Mouse (Mus musculus): ENCODE data around the gene Aspn. TPM values are rescaled to one million over a fixed set of nuclear protein-coding genes. Genes with fewer than 3 reads are reported as not detected.

Gene Aspn
- polyA plus RNA-seq (2014; fragmentation: Nextera tagmentation; extraction: Ambion mirVana) = 0.51 and 1.3 TPM in 2 replicates

GRCm38 (mm10) chr13:49544279-49544678 lies at the start of gene Aspn:
Aspn (plus strand) TSS chr13:49544443.
- Histone ChIP-seq H3K4me1 (ENCODE audit: control insufficient read depth, insufficient read depth, low read length) (no peaks in the 10 kb centered on the region), H3K4me2 (ENCODE audit: low read depth, low read length) (no peak within 1 kb of the TSS), H3K9me3 (ENCODE audit: control insufficient read depth, low read length) (no peaks in the 10 kb centered on the region), H3K9ac (replicated peaks; ENCODE audit: low read depth, low read length) (no peak within 1 kb of the TSS), H3K27me3 (ENCODE audit: control insufficient read depth, insufficient read depth, low read length) (no peaks in the 10 kb centered on the region), H3K36me3 (ENCODE audit: control insufficient read depth, insufficient read depth, low read length) (no peaks in the 10 kb centered on the region), H3K27ac (ENCODE audit: low read depth, low read length) (no peak within 1 kb of the TSS), H3K4me3 (ENCODE audit: low read depth, low read length) (no peak within 1 kb of the TSS)
- WGBS = 81% methylated on average over 3 of the region's 3 CpGs
- ATAC-seq (ENCODE audit: low read depth) = no peak

GRCm38 (mm10) chr13:49504510-49504909 lies 39.7 kb upstream of the Aspn start, which contains the start of gene Ecm2:
Ecm2 (plus strand) TSS chr13:49504810.
- Histone ChIP-seq H3K27me3 (ENCODE audit: control insufficient read depth, insufficient read depth, low read length) (no peaks in the 10 kb centered on the region), H3K4me2 (ENCODE audit: low read depth, low read length) (no peak within 1 kb of the TSS), H3K27ac (ENCODE audit: low read depth, low read length) (no peak within 1 kb of the TSS), H3K36me3 (ENCODE audit: control insufficient read depth, insufficient read depth, low read length) (no peaks in the 10 kb centered on the region), H3K4me3 (ENCODE audit: low read depth, low read length) (no peak within 1 kb of the TSS), H3K9me3 (ENCODE audit: control insufficient read depth, low read length) (no peaks in the 10 kb centered on the region), H3K9ac (replicated peaks; ENCODE audit: low read depth, low read length) (no peak within 1 kb of the TSS), H3K4me1 (ENCODE audit: control insufficient read depth, insufficient read depth, low read length) (no peaks in the 10 kb centered on the region)
- no peak for ATAC-seq (ENCODE audit: low read depth)
- 58% methylated on average over 4 of the region's 4 CpGs for WGBS

GRCm38 (mm10) chr13:49505776-49506175 lies 38.5 kb upstream of the Aspn start:
- Histone ChIP-seq H3K9ac (replicated peaks; ENCODE audit: low read depth, low read length) (no peak overlapping the region), H3K36me3 (ENCODE audit: control insufficient read depth, insufficient read depth, low read length) (no peaks in the 10 kb centered on the region), H3K27me3 (ENCODE audit: control insufficient read depth, insufficient read depth, low read length) (no peaks in the 10 kb centered on the region), H3K27ac (ENCODE audit: low read depth, low read length) (no peak overlapping the region), H3K4me1 (ENCODE audit: control insufficient read depth, insufficient read depth, low read length) (no peaks in the 10 kb centered on the region), H3K4me2 (ENCODE audit: low read depth, low read length) (no peak overlapping the region), H3K9me3 (ENCODE audit: control insufficient read depth, low read length) (no peaks in the 10 kb centered on the region), H3K4me3 (ENCODE audit: low read depth, low read length) (no peak overlapping the region)
- 94% methylated on average over 4 of the region's 4 CpGs for WGBS
- ATAC-seq (ENCODE audit: low read depth) = no peak

GRCm38 (mm10) chr13:49507176-49507575 lies 37.1 kb upstream of the Aspn start:
- ATAC-seq (ENCODE audit: low read depth) = no peak
- H3K4me3 ChIP-seq (ENCODE audit: low read depth, low read length) = no peak overlapping the region
- WGBS = 82% methylated on average over 3 of the region's 3 CpGs

GRCm38 (mm10) chr13:49518761-49519160 lies 25.5 kb upstream of the Aspn start:
- no peaks in the 10 kb centered on the region for H3K9me3 ChIP-seq (ENCODE audit: control insufficient read depth, low read length)
- WGBS = 33% methylated on average over 2 of the region's 2 CpGs
- H3K27me3 ChIP-seq (ENCODE audit: control insufficient read depth, insufficient read depth, low read length) = no peaks in the 10 kb centered on the region
- no peaks in the 10 kb centered on the region for H3K4me1 ChIP-seq (ENCODE audit: control insufficient read depth, insufficient read depth, low read length)
- no peak overlapping the region for H3K9ac ChIP-seq (replicated peaks; ENCODE audit: low read depth, low read length)
- H3K27ac ChIP-seq (ENCODE audit: low read depth, low read length) = no peak overlapping the region
- no peaks in the 10 kb centered on the region for H3K36me3 ChIP-seq (ENCODE audit: control insufficient read depth, insufficient read depth, low read length)
- H3K4me2 ChIP-seq (ENCODE audit: low read depth, low read length) = no peak overlapping the region
- no peak overlapping the region for H3K4me3 ChIP-seq (ENCODE audit: low read depth, low read length)
- no peak for ATAC-seq (ENCODE audit: low read depth)

More at GRCm38 (mm10) chr13:49507176-49507575, 37.1 kb upstream of the Aspn start:
- no peaks in the 10 kb centered on the region for H3K4me1 ChIP-seq (ENCODE audit: control insufficient read depth, insufficient read depth, low read length)
- no peak overlapping the region for H3K27ac ChIP-seq (ENCODE audit: low read depth, low read length)
- no peaks in the 10 kb centered on the region for H3K27me3 ChIP-seq (ENCODE audit: control insufficient read depth, insufficient read depth, low read length)
- no peak overlapping the region for H3K4me2 ChIP-seq (ENCODE audit: low read depth, low read length)
- H3K9ac ChIP-seq (replicated peaks; ENCODE audit: low read depth, low read length) = no peak overlapping the region
- no peaks in the 10 kb centered on the region for H3K36me3 ChIP-seq (ENCODE audit: control insufficient read depth, insufficient read depth, low read length)
- H3K9me3 ChIP-seq (ENCODE audit: control insufficient read depth, low read length) = no peaks in the 10 kb centered on the region

- ATAC-seq (ENCODE audit: low read depth) = no peak
- H3K9ac ChIP-seq (replicated peaks; ENCODE audit: low read depth, low read length) = no peak overlapping the region
- no peaks in the 10 kb centered on the region for H3K4me1 ChIP-seq (ENCODE audit: control insufficient read depth, insufficient read depth, low read length)
- H3K27me3 ChIP-seq (ENCODE audit: control insufficient read depth, insufficient read depth, low read length) = no peaks in the 10 kb centered on the region
- H3K27ac ChIP-seq (ENCODE audit: low read depth, low read length) = no peak overlapping the region
- H3K36me3 ChIP-seq (ENCODE audit: control insufficient read depth, insufficient read depth, low read length) = no peaks in the 10 kb centered on the region
- whole genome bisulfite sequencing = 93% methylated on average over 2 of the region's 2 CpGs
- H3K4me3 ChIP-seq (ENCODE audit: low read depth, low read length) = no peak overlapping the region
- H3K9me3 ChIP-seq (ENCODE audit: control insufficient read depth, low read length) = no peaks in the 10 kb centered on the region
- H3K4me2 ChIP-seq (ENCODE audit: low read depth, low read length) = no peak overlapping the region
Measured at GRCm38 (mm10) chr13:49526235-49526634, 18.0 kb upstream of the Aspn start.

GRCm38 (mm10) chr13:49530636-49531035 lies 13.6 kb upstream of the Aspn start:
- Histone ChIP-seq H3K9me3 (ENCODE audit: control insufficient read depth, low read length) (no peaks in the 10 kb centered on the region), H3K9ac (replicated peaks; ENCODE audit: low read depth, low read length) (no peak overlapping the region), H3K4me2 (ENCODE audit: low read depth, low read length) (no peak overlapping the region), H3K36me3 (ENCODE audit: control insufficient read depth, insufficient read depth, low read length) (no peaks in the 10 kb centered on the region), H3K27me3 (ENCODE audit: control insufficient read depth, insufficient read depth, low read length) (no peaks in the 10 kb centered on the region), H3K4me3 (ENCODE audit: low read depth, low read length) (no peak overlapping the region), H3K4me1 (ENCODE audit: control insufficient read depth, insufficient read depth, low read length) (no peaks in the 10 kb centered on the region), H3K27ac (ENCODE audit: low read depth, low read length) (no peak overlapping the region)
- no peak for ATAC-seq (ENCODE audit: low read depth)
- WGBS = 93% methylated on average over 4 of the region's 4 CpGs

GRCm38 (mm10) chr13:49536946-49537345 lies 7.3 kb upstream of the Aspn start:
- Histone ChIP-seq H3K27ac (ENCODE audit: low read depth, low read length) (no peak overlapping the region), H3K9ac (replicated peaks; ENCODE audit: low read depth, low read length) (no peak overlapping the region), H3K4me3 (ENCODE audit: low read depth, low read length) (no peak overlapping the region), H3K9me3 (ENCODE audit: control insufficient read depth, low read length) (no peaks in the 10 kb centered on the region), H3K27me3 (ENCODE audit: control insufficient read depth, insufficient read depth, low read length) (no peaks in the 10 kb centered on the region), H3K36me3 (ENCODE audit: control insufficient read depth, insufficient read depth, low read length) (no peaks in the 10 kb centered on the region), H3K4me2 (ENCODE audit: low read depth, low read length) (no peak overlapping the region), H3K4me1 (ENCODE audit: control insufficient read depth, insufficient read depth, low read length) (no peaks in the 10 kb centered on the region)
- 89% methylated on average over 1 of the region's 1 CpGs for WGBS
- ATAC-seq (ENCODE audit: low read depth) = no peak

GRCm38 (mm10) chr13:49538693-49539092 lies 5.5 kb upstream of the Aspn start:
- Histone ChIP-seq H3K27ac (ENCODE audit: low read depth, low read length) (no peak overlapping the region), H3K9me3 (ENCODE audit: control insufficient read depth, low read length) (no peaks in the 10 kb centered on the region), H3K4me1 (ENCODE audit: control insufficient read depth, insufficient read depth, low read length) (no peaks in the 10 kb centered on the region), H3K4me3 (ENCODE audit: low read depth, low read length) (no peak overlapping the region), H3K9ac (replicated peaks; ENCODE audit: low read depth, low read length) (no peak overlapping the region), H3K36me3 (ENCODE audit: control insufficient read depth, insufficient read depth, low read length) (no peaks in the 10 kb centered on the region), H3K27me3 (ENCODE audit: control insufficient read depth, insufficient read depth, low read length) (no peaks in the 10 kb centered on the region), H3K4me2 (ENCODE audit: low read depth, low read length) (no peak overlapping the region)
- no peak for ATAC-seq (ENCODE audit: low read depth)
- WGBS = 94% methylated on average over 1 of the region's 1 CpGs

Data from neural tube, embryonic 14.5 days (tissue).